Mouse (Mus musculus) cerebellum, adult 9-11 months (tissue): ENCODE results near the gene Nwd2.
A peak's percentile ranks its signal among the peaks of the same experiment; 100 is the strongest.

Source experiments
- DNase-seq: peaks from one replicate; pipeline ENCODE4 v3.0.0; 2022

Gene Nwd2

GRCm38 (mm10) chr5:63649070-63649532 lies at the start of gene Nwd2:
Gene Nwd2, plus strand, starts transcription at chr5:63649102.
- DNase-seq = no peak

GRCm38 (mm10) chr5:63607447-63607846 lies 41.5 kb upstream of the Nwd2 start:
- no peak for DNase-seq

GRCm38 (mm10) chr5:63616792-63617668 lies 31.9 kb upstream of the Nwd2 start:
- no peak for DNase-seq

GRCm38 (mm10) chr5:63624123-63624522 lies 24.8 kb upstream of the Nwd2 start:
- DNase-seq = no peak

GRCm38 (mm10) chr5:63627832-63628530 lies 20.9 kb upstream of the Nwd2 start:
- DNase-seq = no peak

- peak; percentile 24 for DNase-seq
These were observed 20.4 kb upstream of the Nwd2 start for GRCm38 (mm10) chr5:63628531-63628871.

- no peak for DNase-seq
These were observed 14.3 kb upstream of the Nwd2 start for GRCm38 (mm10) chr5:63634636-63635035.

- DNase-seq = peak; percentile 12
These were observed 715 bp upstream of the Nwd2 start for GRCm38 (mm10) chr5:63648187-63648586.

- DNase-seq = no peak
These were observed 897 bp downstream of the Nwd2 start for GRCm38 (mm10) chr5:63649533-63650464.

GRCm38 (mm10) chr5:63651813-63652212 lies 2.9 kb downstream of the Nwd2 start:
- DNase-seq = no peak

GRCm38 (mm10) chr5:63652705-63653104 lies 3.8 kb downstream of the Nwd2 start:
- DNase-seq = no peak

GRCm38 (mm10) chr5:63666884-63667283 lies 18.0 kb downstream of the Nwd2 start:
- DNase-seq = no peak

- no peak for DNase-seq
These were observed 27.0 kb downstream of the Nwd2 start for GRCm38 (mm10) chr5:63675934-63676333.

- DNase-seq = no peak
These were observed 40.2 kb downstream of the Nwd2 start for GRCm38 (mm10) chr5:63689084-63689483.

GRCm38 (mm10) chr5:63696784-63697183 lies 47.9 kb downstream of the Nwd2 start:
- DNase-seq = no peak

GRCm38 (mm10) chr5:63697196-63697595 lies 48.3 kb downstream of the Nwd2 start:
- DNase-seq = no peak

- DNase-seq = no peak
These were observed 80.1 kb downstream of the Nwd2 start for GRCm38 (mm10) chr5:63728955-63729354.

- no peak for DNase-seq
These were observed 86.6 kb downstream of the Nwd2 start for GRCm38 (mm10) chr5:63735521-63735920.

- no peak for DNase-seq
These were observed 94.5 kb downstream of the Nwd2 start for GRCm38 (mm10) chr5:63743426-63743825.

- DNase-seq = no peak
These were observed 99.4 kb downstream of the Nwd2 start for GRCm38 (mm10) chr5:63748299-63748698.

- DNase-seq = no peak
These were observed 99.9 kb downstream of the Nwd2 start for GRCm38 (mm10) chr5:63748759-63749158.

GRCm38 (mm10) chr5:63755092-63755761 lies 106.3 kb downstream of the Nwd2 start:
- DNase-seq = no peak
